Comparison of ENCODE assay signal across 8 mouse cellular contexts in the genomic region with DNA sequence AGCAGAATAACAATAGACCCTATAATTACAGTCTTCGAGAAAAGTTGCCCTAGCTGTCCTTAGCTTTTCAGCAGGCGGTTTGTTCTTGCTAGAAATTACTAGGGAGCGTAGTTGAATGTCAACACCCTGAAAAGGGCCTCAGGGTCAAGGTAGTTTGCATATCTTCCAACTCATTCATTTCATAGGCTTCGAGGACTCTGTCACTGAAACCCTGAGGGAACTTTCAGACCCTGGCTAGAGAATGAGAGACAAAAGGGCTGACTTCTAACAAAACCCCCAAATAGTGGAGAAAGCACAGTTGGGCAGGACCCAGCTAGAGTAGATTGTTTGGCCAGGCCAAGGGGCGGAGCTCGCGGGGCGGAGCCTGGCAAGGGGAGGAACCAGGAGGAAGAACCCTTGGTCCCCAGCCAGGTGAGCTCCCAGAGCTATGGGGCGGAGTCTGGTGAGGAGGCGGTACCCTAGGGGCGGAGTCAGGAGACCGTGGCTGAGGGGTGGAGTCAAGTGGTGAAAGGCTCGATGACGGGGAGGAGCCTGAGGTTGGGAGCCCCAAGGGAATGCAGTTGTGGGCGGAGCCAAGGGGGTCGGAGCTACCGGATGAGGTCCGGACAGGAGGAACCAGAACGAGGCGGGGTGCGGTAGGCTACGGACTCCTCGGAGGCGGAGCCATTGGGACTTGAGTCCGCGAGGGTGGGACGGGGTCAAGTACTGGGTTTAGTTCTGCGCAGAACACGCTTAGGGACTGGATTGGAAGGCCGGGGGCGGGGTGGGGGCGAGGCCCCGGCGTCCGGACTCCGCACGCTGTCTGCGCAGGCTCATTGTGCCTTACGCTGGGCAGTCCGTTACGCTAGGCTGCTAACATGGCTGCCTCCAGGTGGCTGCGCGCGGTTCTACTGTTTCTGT. TPM values are rescaled to one million over a fixed set of nuclear protein-coding genes. Genes with fewer than 3 reads are reported as not detected.
DNase-seq lines count a peak whose midpoint lies in the region; ATAC-seq lines count a peak whose summit lies in the region.

No protein-coding gene starts in this region.

- peaks cover 19% of the 10 kb centered on the region for H3K4me1 ChIP-seq in hindbrain, embryonic 16.5 days (ENCODE audit: control insufficient read depth, insufficient read depth, low read depth, low read length)

- DNase-seq in WW6 (ENCODE audit: low read depth, low spot score), result peak; percentile 99
- peak; percentile 88 to 97 for DNase-seq in cerebellum, postnatal 4 days (ENCODE audit: low spot score in 2 of 2)
- DNase-seq in gastrocnemius, adult 18-20 months (ENCODE audit: low spot score), result peak; percentile 100
- peak; percentile 95 to 96 for DNase-seq in left cerebral cortex, adult 18-20 months (ENCODE audit: low spot score in 2 of 2)
- DNase-seq in right cerebral cortex, adult 18-20 months, result peak; percentile 99
- DNase-seq in urinary bladder, postnatal 10 days (ENCODE audit: low spot score), result peak; percentile 93

- H3K9ac ChIP-seq in hindbrain, embryonic 16.5 days (ENCODE audit: low read depth, low read length), result peak overlapping the region; percentile 86

- no peaks in the 10 kb centered on the region for H3K9me3 ChIP-seq in hindbrain, embryonic 16.5 days (ENCODE audit: control insufficient read depth, low read length)

- no peaks in the 10 kb centered on the region for H3K36me3 ChIP-seq in hindbrain, embryonic 16.5 days (ENCODE audit: control insufficient read depth, insufficient read depth, low read length)
- no peaks in the 10 kb centered on the region for H3K36me3 ChIP-seq in macrophage (ENCODE audit: inconsistent target)

- no peaks in the 10 kb centered on the region for H3K27me3 ChIP-seq in hindbrain, embryonic 16.5 days (replicated peaks; ENCODE audit: control insufficient read depth, insufficient read depth, low read length)

- H3K27ac ChIP-seq in hindbrain, embryonic 16.5 days (ENCODE audit: low read depth, low read length), result peak overlapping the region; percentile 88
- peak overlapping the region; percentile 46 for H3K27ac ChIP-seq in macrophage

- peaks cover 26% of the 10 kb centered on the region for H3K79me2 ChIP-seq in macrophage (ENCODE audit: inconsistent target)

- H3K4me2 ChIP-seq in hindbrain, embryonic 16.5 days (ENCODE audit: low read length), result peak overlapping the region; percentile 87

- peak overlapping the region; percentile 79 for H3K4me3 ChIP-seq in hindbrain, embryonic 16.5 days (ENCODE audit: low read length)
- H3K4me3 ChIP-seq in macrophage (ENCODE audit: inconsistent target), result peak overlapping the region; percentile 93

- WGBS in hindbrain, embryonic 16.5 days, result 2% methylated on average over 37 of the region's 44 CpGs
- WGBS in macrophage (ENCODE audit: missing documents), result 5% methylated on average over 44 of the region's 44 CpGs

- peak; percentile 98 for ATAC-seq in hindbrain, embryonic 16.5 days

RNA-seq across cellular contexts. Expression of gene Mesd, which starts 7.4 kb away (rescaled TPM):
- 10 to 100 TPM; 23.4 to 28.7 TPM for total RNA-seq in gastrocnemius, adult 18-20 months (2021)
- 63.7 and 83.8 TPM in 2 replicates for polyA plus RNA-seq in hindbrain, embryonic 16.5 days (2015; fragmentation: Nextera tagmentation; extraction: Ambion mirVana)
- total RNA-seq in left cerebral cortex, adult 18-20 months (2021), result 10 to 100 TPM; 60.4 to 62.3 TPM
- 10 to 100 TPM in 4 of 26 experiments, 1 to 10 TPM in 22; 2.1 to 15.9 (median 6.4) TPM for total RNA-seq in macrophage (2018; cell fraction: chromatin; rRNA removed)
- 10 to 100 TPM; 32.0 to 58.9 (median 43.4) TPM for total RNA-seq in macrophage (2018; cell fraction: cytosol; rRNA removed)
- total RNA-seq in macrophage (2018; cell fraction: nucleus; rRNA removed), result 10 to 100 TPM in 25 of 26 experiments, 1 to 10 TPM in 1; 4.8 to 28.3 (median 18.9) TPM
- polyA plus RNA-seq in macrophage (2018), result 37.3 to 87.4 TPM (median 41.8 TPM) in 3 replicates

RNA-seq across cellular contexts. Expression of gene Tlnrd1, which starts 7.6 kb away (rescaled TPM):
- 1 to 10 TPM; 1.4 to 3.6 TPM for total RNA-seq in gastrocnemius, adult 18-20 months (2021)
- polyA plus RNA-seq in hindbrain, embryonic 16.5 days (2015; fragmentation: Nextera tagmentation; extraction: Ambion mirVana), result 6.2 and 7.8 TPM in 2 replicates
- total RNA-seq in left cerebral cortex, adult 18-20 months (2021), result 10 to 100 TPM; 26.3 to 29.2 TPM
- total RNA-seq in macrophage (2018; cell fraction: chromatin; rRNA removed), result 10 to 100 TPM in 25 of 26 experiments, 1 to 10 TPM in 1; 6.1 to 40.1 (median 19.3) TPM
- 10 to 100 TPM; 19.1 to 84.1 (median 40.0) TPM for total RNA-seq in macrophage (2018; cell fraction: cytosol; rRNA removed)
- 10 to 100 TPM; 18.6 to 77.8 (median 39.3) TPM for total RNA-seq in macrophage (2018; cell fraction: nucleus; rRNA removed)
- 14.0 to 25.1 TPM (median 23.6 TPM) in 3 replicates for polyA plus RNA-seq in macrophage (2018)

Comparison
In these comparisons a context has a peak if more than half of its experiments do, and no peak if none do; other contexts are left out.
1. Peak in every context shown above with its lines: DNase-seq, ATAC-seq, H3K4me3 ChIP-seq and H3K27ac ChIP-seq.
2. RNA of gene Tlnrd1, which starts 7.6 kb away (total RNA-seq): 26.3 to 29.2 TPM in left cerebral cortex, adult 18-20 months; 1.4 to 3.6 TPM in gastrocnemius, adult 18-20 months; every median in the first group is over 4 times any median in the second.